In the genomic region with DNA sequence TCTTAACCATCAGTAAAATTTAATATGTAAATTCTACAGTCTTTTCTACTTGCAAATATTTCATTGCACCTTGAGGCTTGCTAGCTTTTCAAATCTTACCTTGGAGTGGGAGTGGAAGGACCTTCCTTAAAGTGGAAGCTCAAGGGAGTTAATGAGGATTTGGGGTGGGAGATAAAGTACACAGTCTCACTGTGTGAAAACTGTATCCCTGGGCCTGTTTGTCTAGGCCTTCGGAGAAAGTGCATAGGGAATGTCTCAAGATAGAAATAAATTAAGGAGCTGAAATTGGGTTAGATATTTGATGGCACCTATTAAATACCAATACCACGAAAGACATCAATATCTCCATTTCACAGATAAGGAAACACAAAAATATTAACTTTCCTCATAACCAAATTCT, we compare ENCODE assay signal across 8 mouse cellular contexts. TPM values are rescaled to one million over a fixed set of nuclear protein-coding genes. Genes with fewer than 3 reads are reported as not detected.
A peak's percentile ranks its signal among the peaks of the same experiment; 100 is the strongest.
DNase-seq lines count a peak whose midpoint lies in the region; ATAC-seq and TF ChIP-seq lines count a peak whose summit lies in the region.

No protein-coding gene starts in this region.

- no peaks in the 10 kb centered on the region; the same call in 1 of the 2 replicates for H3K4me1 ChIP-seq in heart, adult 2 months (ENCODE audit: control insufficient read depth, insufficient read depth, low read length)
- peaks cover 14% of the 10 kb centered on the region for H3K4me1 ChIP-seq in hindbrain, embryonic 10.5 days (replicated peaks)

- ATAC-seq in megakaryocyte progenitor cell, adult 5-6 weeks (replicated peaks; ENCODE audit: poor library complexity) = peak; percentile 6; the same call in 1 of the 2 replicates

- intact Hi-C loops in heart, adult 2 months (cut with DNase I) = loop anchor here (2.0 to 10.0 kb wide), 4 partner anchors 102 to 256 kb away; no protein-coding TSS in a partner anchor
- intact Hi-C loops in heart, postnatal 25 days (cut with DNase I) = loop anchor here (2.0 to 5.0 kb wide), 2 partner anchors 102 to 153 kb away; no protein-coding TSS in a partner anchor

- DNase-seq in heart, adult 2 months = no peak
- no peak for DNase-seq in heart, postnatal 25 days (ENCODE audit: low spot score)
- peak; percentile 19 for DNase-seq in ZHBTc4 (ENCODE audit: low read depth, low spot score)
- no peak for DNase-seq in hindbrain, embryonic 10.5 days (ENCODE audit: low spot score)
- DNase-seq in adrenal gland, postnatal 4 days (ENCODE audit: low spot score in 2 of 2) = no peak
- no peak for DNase-seq in cerebellum, adult 11 months
- DNase-seq in urinary bladder, adult 2 months (ENCODE audit: low spot score) = no peak

- H3K9ac ChIP-seq in heart, adult 2 months (ENCODE audit: low read depth, low read length) = peak overlapping the region; percentile 99

- H3K36me3 ChIP-seq in heart, adult 2 months (ENCODE audit: control insufficient read depth, insufficient read depth, low read length) = peaks cover 21% of the 10 kb centered on the region
- peaks cover 28% of the 10 kb centered on the region for H3K36me3 ChIP-seq in hindbrain, embryonic 10.5 days

- no peaks in the 10 kb centered on the region for H3K79me2 ChIP-seq in heart, adult 2 months (replicated peaks; ENCODE audit: control insufficient read depth, insufficient read depth, low read length)

- no peak for TF ChIP-seq CTCF in heart, adult 2 months (IDR thresholded peaks at IDR 0.05)

- no peak for TF ChIP-seq POLR2A in heart, adult 2 months (IDR thresholded peaks at IDR 0.05; ENCODE audit: insufficient read depth, low read depth, low read length)

- no peaks in the 10 kb centered on the region for H3K27me3 ChIP-seq in heart, adult 2 months (ENCODE audit: control insufficient read depth, insufficient read depth, low read length)
- no peaks in the 10 kb centered on the region for H3K27me3 ChIP-seq in hindbrain, embryonic 10.5 days (ENCODE audit: insufficient read depth, poor library complexity, severe bottlenecking)

- no peaks in the 10 kb centered on the region for H3K9me3 ChIP-seq in hindbrain, embryonic 10.5 days

- 4% methylated on average over 2 of the region's 2 CpGs for WGBS in heart, adult 2 months
- WGBS in hindbrain, embryonic 10.5 days = 13% methylated on average over 2 of the region's 2 CpGs

- peak overlapping the region; percentile 97 for H3K27ac ChIP-seq in heart, adult 2 months
- H3K27ac ChIP-seq in hindbrain, embryonic 10.5 days = peak overlapping the region; percentile 96

- no peak for TF ChIP-seq EP300 in heart, adult 2 months (IDR thresholded peaks at IDR 0.05; ENCODE audit: insufficient read depth, low read depth, low read length)

- H3K4me3 ChIP-seq in heart, adult 2 months = peak overlapping the region; percentile 85
- peak overlapping the region; percentile 67 for H3K4me3 ChIP-seq in hindbrain, embryonic 10.5 days

RNA-seq across cellular contexts. Expression of a gene that starts 0.9 kb away (rescaled TPM):
- 10 to 100 TPM; 63.3 to 64.7 TPM for total RNA-seq in heart, adult 2 months (2021)
- polyA plus RNA-seq in heart, adult 2 months (2012; rRNA removed) = 75.1 and 105 TPM in 2 replicates
- total RNA-seq in heart, postnatal 25 days (2021) = 10 to 100 TPM; 59.8 to 66.0 TPM
- polyA plus RNA-seq in hindbrain, embryonic 10.5 days (2016; fragmentation: Nextera tagmentation; extraction: Ambion mirVana) = 42.9 and 45.2 TPM in 2 replicates
- 120 and 134 TPM in 2 replicates for total RNA-seq in megakaryocyte progenitor cell, adult 5-6 weeks (2015)
- total RNA-seq in megakaryocyte progenitor cell, adult 5-6 weeks (2017) = 101 and 119 TPM in 2 replicates
- total RNA-seq in adrenal gland, postnatal 4 days (2021) = 10 to 100 TPM; 85.8 to 88.8 TPM
- 103 and 106 TPM in 2 replicates for polyA plus RNA-seq in urinary bladder, adult 2 months (2012; rRNA removed)

RNA-seq across cellular contexts. Expression of a gene that starts 38.4 kb away (rescaled TPM):
- total RNA-seq in heart, adult 2 months (2021) = 1 to 10 TPM in 1 of 2 experiments, under 1 TPM in 1; 0.73 to 1.0 TPM
- polyA plus RNA-seq in heart, adult 2 months (2012; rRNA removed) = 0.66 and 1.2 TPM in 2 replicates
- 1 to 10 TPM in 1 of 2 experiments, under 1 TPM in 1; 0.75 to 1.1 TPM for total RNA-seq in heart, postnatal 25 days (2021)
- 0.55 and 0.62 TPM in 2 replicates for polyA plus RNA-seq in hindbrain, embryonic 10.5 days (2016; fragmentation: Nextera tagmentation; extraction: Ambion mirVana)
- total RNA-seq in megakaryocyte progenitor cell, adult 5-6 weeks (2015) = 1.6 and 1.9 TPM in 2 replicates
- 0.33 and 0.88 TPM in 2 replicates for total RNA-seq in megakaryocyte progenitor cell, adult 5-6 weeks (2017)
- total RNA-seq in adrenal gland, postnatal 4 days (2021) = 1 to 10 TPM; 3.5 to 3.7 TPM
- polyA plus RNA-seq in urinary bladder, adult 2 months (2012; rRNA removed) = 4.5 and 6.1 TPM in 2 replicates

RNA-seq across cellular contexts. Expression of a gene that starts 46.0 kb away (rescaled TPM):
- total RNA-seq in heart, adult 2 months (2021) = under 1 TPM; 0.26 to 0.75 TPM
- 0.21 and 0.94 TPM in 2 replicates for polyA plus RNA-seq in heart, adult 2 months (2012; rRNA removed)
- total RNA-seq in heart, postnatal 25 days (2021) = under 1 TPM; 0.13 to 0.48 TPM
- 0.16 and 0.77 TPM in 2 replicates for polyA plus RNA-seq in hindbrain, embryonic 10.5 days (2016; fragmentation: Nextera tagmentation; extraction: Ambion mirVana)
- not detected in 2 replicates for total RNA-seq in megakaryocyte progenitor cell, adult 5-6 weeks (2015)
- not detected in 2 replicates for total RNA-seq in megakaryocyte progenitor cell, adult 5-6 weeks (2017)
- under 1 TPM in 1 of 2 experiments, not detected in 1; 0.31 TPM for total RNA-seq in adrenal gland, postnatal 4 days (2021)
- 0.29 and 0.31 TPM in 2 replicates for polyA plus RNA-seq in urinary bladder, adult 2 months (2012; rRNA removed)
